In the genomic region with DNA sequence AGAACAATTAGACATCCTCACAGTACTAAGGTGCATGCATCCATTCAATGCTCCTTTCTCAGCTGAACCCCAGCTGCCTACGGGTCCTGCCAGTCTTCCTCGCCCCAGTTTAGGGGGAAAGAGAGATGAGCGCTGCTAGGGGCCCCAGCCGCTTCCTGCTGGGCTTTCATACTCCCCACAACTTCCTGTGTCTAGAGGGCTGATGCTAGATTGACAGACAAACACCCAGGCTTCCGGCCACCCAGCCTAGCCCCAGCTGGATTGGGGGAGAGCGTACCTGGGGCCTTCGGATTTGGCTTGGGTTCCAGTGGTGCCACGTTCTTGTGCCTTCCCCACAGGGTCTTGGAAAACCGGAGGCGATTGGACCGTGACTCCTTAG, we compare ENCODE assay signal across 7 mouse cellular contexts. TPM values are rescaled to one million over a fixed set of nuclear protein-coding genes. Genes with fewer than 3 reads are reported as not detected.
DNase-seq lines count a peak whose midpoint lies in the region; ATAC-seq and TF ChIP-seq lines count a peak whose summit lies in the region.

No protein-coding gene starts in this region.

- peaks cover 13 to 29% of the 10 kb centered on the region in 2 experiments for H3K36me3 ChIP-seq in CH12.LX (replicated peaks in 1 of 2; ENCODE audit: control insufficient read depth in 1 of 2, insufficient read depth in 1 of 2, low read length in 1 of 2)
- 0 out of 2 replicates have a peak, but pooled peaks cover 2% of the 10 kb centered on the region for H3K36me3 ChIP-seq in liver, postnatal 0 days (replicated peaks; ENCODE audit: insufficient read depth, low read length)
- peaks cover 5% of the 10 kb centered on the region for H3K36me3 ChIP-seq in splenic B cell, adult 2 months (ENCODE audit: control insufficient read depth, insufficient read depth, low read length, poor library complexity, severe bottlenecking)
- no peaks in the 10 kb centered on the region for H3K36me3 ChIP-seq in embryonic facial prominence, embryonic 10.5 days (replicated peaks)
- H3K36me3 ChIP-seq in kidney, embryonic 16.5 days (ENCODE audit: insufficient read depth, low read length): no peaks in the 10 kb centered on the region

- no peaks in the 10 kb centered on the region for H3K27me3 ChIP-seq in CH12.LX (replicated peaks)
- peaks cover 2% of the 10 kb centered on the region; the same call in 1 of the 2 replicates for H3K27me3 ChIP-seq in liver, postnatal 0 days (ENCODE audit: insufficient read depth, low read length)
- no peaks in the 10 kb centered on the region for H3K27me3 ChIP-seq in splenic B cell, adult 2 months (ENCODE audit: control insufficient read depth, insufficient read depth, low read length, poor library complexity, severe bottlenecking)
- peaks cover 31% of the 10 kb centered on the region for H3K27me3 ChIP-seq in embryonic facial prominence, embryonic 10.5 days (replicated peaks; ENCODE audit: low read depth, poor library complexity, severe bottlenecking)
- peaks cover 15% of the 10 kb centered on the region for H3K27me3 ChIP-seq in kidney, embryonic 16.5 days (ENCODE audit: insufficient read depth, low read length)

- H3K4me2 ChIP-seq in CH12.LX (ENCODE audit: insufficient read depth, low read depth, poor library complexity, severe bottlenecking): peak overlapping the region; percentile 85
- H3K4me2 ChIP-seq in liver, postnatal 0 days (ENCODE audit: low read depth, low read length): peak overlapping the region; percentile 69
- H3K4me2 ChIP-seq in kidney, embryonic 16.5 days (replicated peaks; ENCODE audit: low read depth, low read length): no peak overlapping the region

- no peaks in the 10 kb centered on the region for H3K9me3 ChIP-seq in CH12.LX (replicated peaks; ENCODE audit: low read length)
- H3K9me3 ChIP-seq in liver, postnatal 0 days (ENCODE audit: low read length): no peaks in the 10 kb centered on the region
- no peaks in the 10 kb centered on the region for H3K9me3 ChIP-seq in embryonic facial prominence, embryonic 10.5 days
- H3K9me3 ChIP-seq in kidney, embryonic 16.5 days (ENCODE audit: low read length): no peaks in the 10 kb centered on the region

- H3K79me2 ChIP-seq in CH12.LX (replicated peaks; ENCODE audit: control insufficient read depth, extremely low read depth, insufficient read depth, poor library complexity, severe bottlenecking): peaks cover 5% of the 10 kb centered on the region; the same call in 1 of the 2 replicates

- peaks cover 11 to 29% of the 10 kb centered on the region in 2 experiments for H3K4me1 ChIP-seq in CH12.LX (ENCODE audit: control insufficient read depth in 1 of 2, insufficient read depth in 2 of 2)
- H3K4me1 ChIP-seq in liver, postnatal 0 days (ENCODE audit: insufficient read depth): peaks cover 5% of the 10 kb centered on the region; the same call in 1 of the 2 replicates
- no peaks in the 10 kb centered on the region for H3K4me1 ChIP-seq in embryonic facial prominence, embryonic 10.5 days
- H3K4me1 ChIP-seq in kidney, embryonic 16.5 days (ENCODE audit: insufficient read depth, low read length): no peaks in the 10 kb centered on the region

- dilution Hi-C loops in CH12.LX (cut with MboI; ENCODE audit: extremely low pct_ligation_motif_present, extremely low pct_unique_long_range_greater_than_20kb, low sequenced_read_pairs): no loop called here

- 28% methylated on average over 11 of the region's 11 CpGs for WGBS in liver, postnatal 0 days (ENCODE audit: insufficient replicate concordance)
- WGBS in embryonic facial prominence, embryonic 10.5 days: 74% methylated on average over 11 of the region's 11 CpGs
- 71% methylated on average over 11 of the region's 11 CpGs for WGBS in kidney, embryonic 16.5 days

- DNase-seq in CH12.LX (ENCODE audit: extremely low read depth): peak; percentile 79
- DNase-seq in liver, postnatal 0 days: peak; percentile 53
- DNase-seq in splenic B cell, adult 2 months (ENCODE audit: low read depth, low spot score): peak; percentile 60
- DNase-seq in embryonic facial prominence, embryonic 10.5 days (ENCODE audit: low spot score): no peak

- TF ChIP-seq RAD21 in CH12.LX (IDR thresholded peaks at IDR 0.05; ENCODE audit: low read depth, low read length): no peak

- peak overlapping the region; percentile 59 for H3K9ac ChIP-seq in CH12.LX (ENCODE audit: insufficient read depth, low read depth)
- peak overlapping the region; percentile 54 for H3K9ac ChIP-seq in liver, postnatal 0 days (replicated peaks)
- H3K9ac ChIP-seq in kidney, embryonic 16.5 days (replicated peaks; ENCODE audit: low read length): no peak overlapping the region

- no peak for TF ChIP-seq CTCF in CH12.LX (conservative IDR thresholded peaks at IDR 0.05 in 1 of 2, IDR thresholded peaks at IDR 0.05 in 1 of 2; ENCODE audit: low read depth in 2 of 2, low read length in 2 of 2)
- TF ChIP-seq CTCF in liver, postnatal 0 days (IDR thresholded peaks at IDR 0.05; ENCODE audit: low read depth): no peak

- peak; percentile 87 for ATAC-seq in common myeloid progenitor, adult 5-6 weeks (replicated peaks; ENCODE audit: low read depth, poor library complexity, severe bottlenecking)
- peak; percentile 75 for ATAC-seq in liver, postnatal 0 days
- ATAC-seq in frontal cortex, adult (ENCODE audit: low TSS enrichment): no peak
- ATAC-seq in kidney, embryonic 16.5 days (ENCODE audit: low FRiP score, low TSS enrichment): no peak

- peak overlapping the region; percentile 56 for H3K27ac ChIP-seq in CH12.LX (ENCODE audit: insufficient read depth, low read depth)
- H3K27ac ChIP-seq in liver, postnatal 0 days (ENCODE audit: low read depth): peak overlapping the region; percentile 55
- H3K27ac ChIP-seq in embryonic facial prominence, embryonic 10.5 days (replicated peaks): no peak overlapping the region
- H3K27ac ChIP-seq in kidney, embryonic 16.5 days (ENCODE audit: low read length): no peak overlapping the region

- no peak for TF ChIP-seq EP300 in CH12.LX (IDR thresholded peaks at IDR 0.05; ENCODE audit: low read length)
- no peak for TF ChIP-seq EP300 in liver, postnatal 0 days (IDR thresholded peaks at IDR 0.05; ENCODE audit: low read depth)

- H3K4me3 ChIP-seq in CH12.LX (replicated peaks in 1 of 3; ENCODE audit: low read depth in 2 of 3, low read length in 2 of 3, poor library complexity in 1 of 3): peak overlapping the region; percentile 67 to 91 (median 69)
- H3K4me3 ChIP-seq in liver, postnatal 0 days (ENCODE audit: low read depth, low read length): peak overlapping the region; percentile 48
- no peak overlapping the region for H3K4me3 ChIP-seq in embryonic facial prominence, embryonic 10.5 days
- H3K4me3 ChIP-seq in kidney, embryonic 16.5 days (ENCODE audit: low read length): no peak overlapping the region

- in situ Hi-C loops in CH12.LX (cut with MboI; ENCODE audit: low pct_ligation_motif_present, low pct_unique_long_range_greater_than_20kb, low sequenced_read_pairs): no loop called here

- peak; percentile 66 for TF ChIP-seq POLR2A in CH12.LX (IDR thresholded peaks at IDR 0.05; ENCODE audit: low read depth, low read length)

TF ChIP-seq in CH12.LX, 34 proteins besides CTCF, POLR2A, EP300 and RAD21 (continues in another document):
- TF ChIP-seq MXI1 (IDR thresholded peaks at IDR 0.05; ENCODE audit: low read depth, low read length): peak; percentile 90
- TF ChIP-seq TBP (conservative IDR thresholded peaks at IDR 0.05; ENCODE audit: low read depth, low read length): peak; percentile 65

RNA-seq across cellular contexts. Expression of gene Rasal3, which starts 0.6 kb away (rescaled TPM):
- total RNA-seq in CH12.LX (2012; rRNA removed) (27.5 and 40.5 TPM in 2 replicates), CH12.LX (2014; rRNA removed) (18.1 and 18.6 TPM in 2 replicates)
- 77.6 and 83.2 TPM in 2 replicates for polyA plus RNA-seq in CH12.LX (2012; ENCODE audit: insufficient read length, low read depth)
- 29.6 and 34.9 TPM in 2 replicates for total RNA-seq in common myeloid progenitor, adult 5-6 weeks (2017)
- polyA plus RNA-seq in liver, postnatal 0 days (2015; fragmentation: Nextera tagmentation; extraction: Ambion mirVana): 2.9 and 3.1 TPM in 2 replicates
- polyA plus RNA-seq in embryonic facial prominence, embryonic 10.5 days (2016; fragmentation: Nextera tagmentation; extraction: Ambion mirVana): 0.64 and 0.85 TPM in 2 replicates
- polyA plus RNA-seq in kidney, embryonic 16.5 days (2015; fragmentation: Nextera tagmentation; extraction: Ambion mirVana): 0.63 and 0.97 TPM in 2 replicates

RNA-seq across cellular contexts. Expression of gene Wiz, which starts 13.5 kb away (rescaled TPM):
- total RNA-seq in CH12.LX (2012; rRNA removed) (4.4 and 4.5 TPM in 2 replicates), CH12.LX (2014; rRNA removed) (1.0 and 1.2 TPM in 2 replicates)
- 20.4 and 25.4 TPM in 2 replicates for polyA plus RNA-seq in CH12.LX (2012; ENCODE audit: insufficient read length, low read depth)
- 13.2 and 15.7 TPM in 2 replicates for total RNA-seq in common myeloid progenitor, adult 5-6 weeks (2017)
- polyA plus RNA-seq in liver, postnatal 0 days (2015; fragmentation: Nextera tagmentation; extraction: Ambion mirVana): 2.7 and 3.2 TPM in 2 replicates
- 35.1 and 35.2 TPM in 2 replicates for polyA plus RNA-seq in embryonic facial prominence, embryonic 10.5 days (2016; fragmentation: Nextera tagmentation; extraction: Ambion mirVana)
- 22.0 and 23.8 TPM in 2 replicates for polyA plus RNA-seq in kidney, embryonic 16.5 days (2015; fragmentation: Nextera tagmentation; extraction: Ambion mirVana)

RNA-seq across cellular contexts. Expression of gene Pglyrp2, which starts 21.2 kb away (rescaled TPM):
- total RNA-seq in CH12.LX (2012; rRNA removed) (1.2 and 2.0 TPM in 2 replicates), CH12.LX (2014; rRNA removed) (3.5 and 4.1 TPM in 2 replicates)
- 4.1 and 5.8 TPM in 2 replicates for polyA plus RNA-seq in CH12.LX (2012; ENCODE audit: insufficient read length, low read depth)
- 4.5 and 7.1 TPM in 2 replicates for total RNA-seq in common myeloid progenitor, adult 5-6 weeks (2017)
- 48.4 and 53.7 TPM in 2 replicates for polyA plus RNA-seq in liver, postnatal 0 days (2015; fragmentation: Nextera tagmentation; extraction: Ambion mirVana)
- not detected in 2 replicates for polyA plus RNA-seq in embryonic facial prominence, embryonic 10.5 days (2016; fragmentation: Nextera tagmentation; extraction: Ambion mirVana)
- polyA plus RNA-seq in kidney, embryonic 16.5 days (2015; fragmentation: Nextera tagmentation; extraction: Ambion mirVana): 0.12 TPM in 1 of 2 replicates, not detected in the other

RNA-seq across cellular contexts. Expression of gene Cyp4f39, which starts 49.8 kb away (rescaled TPM):
- total RNA-seq in CH12.LX (2012; rRNA removed): 0.64 and 0.67 TPM in 2 replicates
- 0.58 and 0.64 TPM in 2 replicates for total RNA-seq in CH12.LX (2014; rRNA removed)
- polyA plus RNA-seq in CH12.LX (2012; ENCODE audit: insufficient read length, low read depth): 0.70 and 0.93 TPM in 2 replicates
- total RNA-seq in common myeloid progenitor, adult 5-6 weeks (2017): 0.73 and 4.2 TPM in 2 replicates
- polyA plus RNA-seq in liver, postnatal 0 days (2015; fragmentation: Nextera tagmentation; extraction: Ambion mirVana): 0.22 and 0.32 TPM in 2 replicates
- polyA plus RNA-seq in embryonic facial prominence, embryonic 10.5 days (2016; fragmentation: Nextera tagmentation; extraction: Ambion mirVana): 0.44 and 0.63 TPM in 2 replicates
- 0.26 and 1.0 TPM in 2 replicates for polyA plus RNA-seq in kidney, embryonic 16.5 days (2015; fragmentation: Nextera tagmentation; extraction: Ambion mirVana)

RNA-seq across cellular contexts. Expression of gene Akap8l, which starts 52.4 kb away (rescaled TPM):
- total RNA-seq in CH12.LX (2012; rRNA removed) (32.0 and 41.4 TPM in 2 replicates), CH12.LX (2014; rRNA removed) (29.6 and 30.1 TPM in 2 replicates)
- polyA plus RNA-seq in CH12.LX (2012; ENCODE audit: insufficient read length, low read depth): 43.4 and 51.2 TPM in 2 replicates
- 87.8 and 101 TPM in 2 replicates for total RNA-seq in common myeloid progenitor, adult 5-6 weeks (2017)
- polyA plus RNA-seq in liver, postnatal 0 days (2015; fragmentation: Nextera tagmentation; extraction: Ambion mirVana): 21.5 and 23.8 TPM in 2 replicates
- 93.0 and 94.5 TPM in 2 replicates for polyA plus RNA-seq in embryonic facial prominence, embryonic 10.5 days (2016; fragmentation: Nextera tagmentation; extraction: Ambion mirVana)
- polyA plus RNA-seq in kidney, embryonic 16.5 days (2015; fragmentation: Nextera tagmentation; extraction: Ambion mirVana): 124 and 130 TPM in 2 replicates

Comparison
In these comparisons a context has a peak if more than half of its experiments do, and no peak if none do; other contexts are left out.
1. H3K27ac ChIP-seq: peak in CH12.LX (single experiment) and liver, postnatal 0 days (single experiment); none in embryonic facial prominence, embryonic 10.5 days (single experiment) and kidney, embryonic 16.5 days (single experiment).
2. H3K4me3 ChIP-seq: peak in CH12.LX (3 of 3) and liver, postnatal 0 days (single experiment); none in embryonic facial prominence, embryonic 10.5 days (single experiment) and kidney, embryonic 16.5 days (single experiment).
3. ATAC-seq: peak in common myeloid progenitor, adult 5-6 weeks (single experiment) and liver, postnatal 0 days (single experiment); none in frontal cortex, adult (single experiment) and kidney, embryonic 16.5 days (single experiment).
4. RNA of gene Rasal3, which starts 0.6 kb away (polyA plus RNA-seq): 77.6 to 83.2 TPM in CH12.LX; 2.9 to 3.1 TPM in liver, postnatal 0 days, 0.63 to 0.97 TPM in kidney, embryonic 16.5 days and 0.64 to 0.85 TPM in embryonic facial prominence, embryonic 10.5 days; every median in the first group is over 10 times any median in the second.